Mouse (Mus musculus): ENCODE measurements around the gene Fam118b.
A peak's percentile ranks its signal among the peaks of the same experiment; 100 is the strongest.

Gene Fam118b

GRCm38 (mm10) chr9:35263431-35263830 lies 4.2 kb downstream of the Fam118b start:
- no peak for DNase-seq (ENCODE audit: low read depth)

GRCm38 (mm10) chr9:35262418-35262817 lies 5.2 kb downstream of the Fam118b start:
- no peak for DNase-seq (ENCODE audit: low read depth)

GRCm38 (mm10) chr9:35257365-35257764 lies 10.2 kb downstream of the Fam118b start:
- no peak for DNase-seq (ENCODE audit: low read depth)

- no peak for DNase-seq (ENCODE audit: low read depth)
These were observed 18.1 kb downstream of the Fam118b start for GRCm38 (mm10) chr9:35249476-35249875.

- DNase-seq (ENCODE audit: low read depth), result no peak
These were observed 20.2 kb downstream of the Fam118b start for GRCm38 (mm10) chr9:35247405-35247804.

- DNase-seq (ENCODE audit: low read depth), result peak; percentile 9
These were observed 27.9 kb downstream of the Fam118b start for GRCm38 (mm10) chr9:35239734-35240133.

- no peak for DNase-seq (ENCODE audit: low read depth)
These were observed 28.6 kb downstream of the Fam118b start for GRCm38 (mm10) chr9:35238915-35239571.

- DNase-seq (ENCODE audit: low read depth), result no peak
These were observed 29.2 kb downstream of the Fam118b start for GRCm38 (mm10) chr9:35238371-35238770.

- DNase-seq (ENCODE audit: low read depth), result no peak
These were observed 31.6 kb downstream of the Fam118b start for GRCm38 (mm10) chr9:35235996-35236395.

- DNase-seq (ENCODE audit: low read depth), result no peak
These were observed 38.9 kb downstream of the Fam118b start for GRCm38 (mm10) chr9:35228671-35229070.

GRCm38 (mm10) chr9:35223466-35223865 lies 44.1 kb downstream of the Fam118b start:
- no peak for DNase-seq (ENCODE audit: low read depth)

- no peak for DNase-seq (ENCODE audit: low read depth)
These were observed 49.6 kb downstream of the Fam118b start for GRCm38 (mm10) chr9:35217963-35218362.

GRCm38 (mm10) chr9:35211573-35212511 lies 55.8 kb downstream of the Fam118b start:
- no peak for DNase-seq (ENCODE audit: low read depth)

GRCm38 (mm10) chr9:35210542-35211474 lies 56.8 kb downstream of the Fam118b start, which contains the start of gene Foxred1:
Foxred1 (minus strand) TSS chr9:35211055.
- DNase-seq (ENCODE audit: low read depth), result peak; percentile 100

GRCm38 (mm10) chr9:35204421-35204820 lies 63.2 kb downstream of the Fam118b start:
- no peak for DNase-seq (ENCODE audit: low read depth)

GRCm38 (mm10) chr9:35203536-35203935 lies 64.1 kb downstream of the Fam118b start:
- no peak for DNase-seq (ENCODE audit: low read depth)

- no peak for DNase-seq (ENCODE audit: low read depth)
These were observed 67.0 kb downstream of the Fam118b start for GRCm38 (mm10) chr9:35200529-35201060.

GRCm38 (mm10) chr9:35199772-35200471 lies 67.7 kb downstream of the Fam118b start, which contains the start of the genes Srpr and Tirap:
Srpr (plus strand) TSS chr9:35200175.
Tirap (minus strand) TSS chr9:35200291.
- peak; percentile 79 for DNase-seq (ENCODE audit: low read depth)

GRCm38 (mm10) chr9:35198945-35199771 lies 68.4 kb downstream of the Fam118b start:
- DNase-seq (ENCODE audit: low read depth), result no peak

- DNase-seq (ENCODE audit: low read depth), result no peak
These were observed 69.3 kb downstream of the Fam118b start for GRCm38 (mm10) chr9:35198351-35198750.
